In genomic region chr3:66219655-66220191, GRCm38 (mm10) we compare ENCODE assay signal across 8 mouse cellular contexts. TPM values are rescaled to one million over a fixed set of nuclear protein-coding genes. Genes with fewer than 3 reads are reported as not detected.
DNase-seq lines count a peak whose midpoint lies in the region; ATAC-seq and TF ChIP-seq lines count a peak whose summit lies in the region.

TSS of gene Ptx3 (plus strand) at chr3:66219910.

- TF ChIP-seq CTCF in kidney, adult 2 months (conservative IDR thresholded peaks at IDR 0.05; ENCODE audit: insufficient read depth, insufficient read length, low read depth, low read length), result no peak

- H3K9ac ChIP-seq in heart, embryonic 12.5 days, result peak within 1 kb of the TSS; percentile 81
- H3K9ac ChIP-seq in liver, embryonic 12.5 days, result peak within 1 kb of the TSS; percentile 17; the same call in 1 of the 2 replicates
- H3K9ac ChIP-seq in stomach, embryonic 16.5 days (ENCODE audit: low read length), result peak within 1 kb of the TSS; percentile 69

- TF ChIP-seq POLR2A in kidney, adult 2 months (IDR thresholded peaks at IDR 0.05; ENCODE audit: low read depth, low read length), result no peak

- peak within 1 kb of the TSS; percentile 31 for H3K4me3 ChIP-seq in kidney, adult 2 months (ENCODE audit: insufficient read depth, low read depth, low read length)
- H3K4me3 ChIP-seq in heart, embryonic 12.5 days, result peak within 1 kb of the TSS; percentile 62
- H3K4me3 ChIP-seq in liver, embryonic 12.5 days, result peak within 1 kb of the TSS; percentile 48
- peak within 1 kb of the TSS; percentile 57 for H3K4me3 ChIP-seq in stomach, embryonic 16.5 days (replicated peaks; ENCODE audit: low read length)

- 51% methylated on average over 20 of the region's 20 CpGs for WGBS in kidney, adult 2 months
- 4% methylated on average over 20 of the region's 20 CpGs for WGBS in heart, embryonic 12.5 days
- 6% methylated on average over 20 of the region's 20 CpGs for WGBS in liver, embryonic 12.5 days (ENCODE audit: insufficient replicate concordance)
- 7% methylated on average over 20 of the region's 20 CpGs for WGBS in stomach, embryonic 16.5 days

- no peaks in the 10 kb centered on the region for H3K4me1 ChIP-seq in kidney, adult 2 months (ENCODE audit: control insufficient read depth, insufficient read depth, low read length)
- H3K4me1 ChIP-seq in heart, embryonic 12.5 days (replicated peaks), result 0 out of 2 replicates have a peak, but pooled peaks cover 5% of the 10 kb centered on the region
- H3K4me1 ChIP-seq in liver, embryonic 12.5 days, result no peaks in the 10 kb centered on the region
- peaks cover 8% of the 10 kb centered on the region; the same call in 1 of the 2 replicates for H3K4me1 ChIP-seq in stomach, embryonic 16.5 days (ENCODE audit: control insufficient read depth, insufficient read depth, low read length)

- H3K4me2 ChIP-seq in heart, embryonic 12.5 days, result peak within 1 kb of the TSS; percentile 86
- H3K4me2 ChIP-seq in liver, embryonic 12.5 days, result peak within 1 kb of the TSS; percentile 70
- peak within 1 kb of the TSS; percentile 99 for H3K4me2 ChIP-seq in stomach, embryonic 16.5 days (ENCODE audit: low read depth, low read length)

- no peak for ATAC-seq in heart, embryonic 12.5 days (ENCODE audit: insufficient number of reproducible peaks, low FRiP score)
- no peak for ATAC-seq in liver, embryonic 12.5 days
- ATAC-seq in stomach, embryonic 16.5 days (ENCODE audit: insufficient read depth, low FRiP score), result no peak

- H3K27ac ChIP-seq in kidney, adult 2 months (ENCODE audit: insufficient read depth, low read depth, low read length), result no peak within 1 kb of the TSS
- H3K27ac ChIP-seq in heart, embryonic 12.5 days (ENCODE audit: poor library complexity, severe bottlenecking), result peak within 1 kb of the TSS; percentile 74
- no peak within 1 kb of the TSS for H3K27ac ChIP-seq in liver, embryonic 12.5 days
- H3K27ac ChIP-seq in stomach, embryonic 16.5 days (ENCODE audit: low read length), result no peak within 1 kb of the TSS

- DNase-seq in kidney, adult 2 months, result no peak
- DNase-seq in kidney, postnatal 25 days, result no peak
- peak; percentile 28 for DNase-seq in adipocyte (ENCODE audit: low spot score)
- no peak for DNase-seq in cerebellum, adult 9-10 months
- no peak for DNase-seq in ovary, postnatal 10 days (ENCODE audit: low spot score)

- no peaks in the 10 kb centered on the region for H3K27me3 ChIP-seq in kidney, adult 2 months (replicated peaks; ENCODE audit: control insufficient read depth, insufficient read depth, low read length)
- H3K27me3 ChIP-seq in heart, embryonic 12.5 days (replicated peaks), result no peaks in the 10 kb centered on the region
- H3K27me3 ChIP-seq in liver, embryonic 12.5 days (replicated peaks), result peaks cover 32% of the 10 kb centered on the region
- peaks cover 9% of the 10 kb centered on the region for H3K27me3 ChIP-seq in stomach, embryonic 16.5 days (ENCODE audit: control insufficient read depth, insufficient read depth, low read length)

- H3K36me3 ChIP-seq in kidney, adult 2 months (ENCODE audit: control insufficient read depth, insufficient read depth, low read length), result no peaks in the 10 kb centered on the region
- no peaks in the 10 kb centered on the region for H3K36me3 ChIP-seq in heart, embryonic 12.5 days
- H3K36me3 ChIP-seq in liver, embryonic 12.5 days, result no peaks in the 10 kb centered on the region
- no peaks in the 10 kb centered on the region for H3K36me3 ChIP-seq in stomach, embryonic 16.5 days (ENCODE audit: control insufficient read depth, insufficient read depth, low read length)

- no peaks in the 10 kb centered on the region for H3K9me3 ChIP-seq in heart, embryonic 12.5 days (replicated peaks)
- H3K9me3 ChIP-seq in liver, embryonic 12.5 days (replicated peaks), result no peaks in the 10 kb centered on the region
- no peaks in the 10 kb centered on the region for H3K9me3 ChIP-seq in stomach, embryonic 16.5 days (replicated peaks; ENCODE audit: control insufficient read depth, low read length)

RNA-seq across cellular contexts. Expression of gene Ptx3, which starts in this region (rescaled TPM):
- 0.41 and 0.62 TPM in 2 replicates for polyA plus RNA-seq in kidney, adult 2 months (2012; rRNA removed)
- 8.1 and 8.6 TPM in 2 replicates for polyA plus RNA-seq in heart, embryonic 12.5 days (2016; fragmentation: Nextera tagmentation; extraction: Ambion mirVana)
- polyA plus RNA-seq in liver, embryonic 12.5 days (2016; fragmentation: Nextera tagmentation; extraction: Ambion mirVana), result 0.44 and 0.69 TPM in 2 replicates
- 1.7 and 2.1 TPM in 2 replicates for polyA plus RNA-seq in stomach, embryonic 16.5 days (2015; fragmentation: Nextera tagmentation; extraction: Ambion mirVana)

Comparison
In these comparisons a context has a peak if more than half of its experiments do, and no peak if none do; other contexts are left out.
1. H3K9ac ChIP-seq: peak in every context shown above with its lines; median percentile 81 in heart, embryonic 12.5 days; 69 in stomach, embryonic 16.5 days; 17 in liver, embryonic 12.5 days.